Mouse (Mus musculus): ENCODE measurements at regions not wholly inside any gene's neighbourhood (a gene's known extent, or its start where the extent isn't known, plus 50 kb on each side); places are given as distances from the start of the nearest gene placed in this dataset.

DNA sequence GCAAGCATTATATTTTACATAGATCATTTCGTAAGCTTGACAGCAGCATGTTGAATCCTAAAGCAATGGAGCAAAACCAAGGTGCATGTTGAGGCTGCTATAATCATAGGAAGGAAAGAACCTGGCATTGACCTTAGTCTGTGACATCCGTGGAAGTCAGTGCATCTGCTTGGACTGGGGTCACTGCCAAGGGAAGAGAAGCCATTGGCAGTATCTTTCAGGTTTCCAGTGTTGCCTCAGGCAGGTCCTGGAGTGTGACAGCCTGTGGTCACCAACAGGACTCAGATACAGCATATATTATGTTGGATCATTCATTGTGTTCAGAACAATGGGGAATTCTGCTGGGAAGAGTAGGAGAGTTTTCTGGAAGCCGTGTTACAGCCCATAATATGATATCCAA lies 535.8 kb upstream of the Auts2 start:
- no peaks in the 10 kb centered on the region for H3K36me3 ChIP-seq (ENCODE audit: control insufficient read depth, insufficient read depth, low read length)
- H3K4me3 ChIP-seq (replicated peaks; ENCODE audit: low read length): no peak overlapping the region
- ATAC-seq (ENCODE audit: low FRiP score, low read depth): no peak
- no peak overlapping the region for H3K4me2 ChIP-seq (replicated peaks; ENCODE audit: low read depth, low read length, severe bottlenecking)
- no peaks in the 10 kb centered on the region for H3K9me3 ChIP-seq (ENCODE audit: control insufficient read depth, low read length)
- 62% methylated on average over 3 of the region's 3 CpGs for WGBS
- no peak for DNase-seq (ENCODE audit: low spot score)
- 0 out of 2 replicates have a peak, but pooled peaks cover 3% of the 10 kb centered on the region for H3K4me1 ChIP-seq (ENCODE audit: control insufficient read depth, insufficient read depth, low read length)
- no peak overlapping the region for H3K27ac ChIP-seq (replicated peaks; ENCODE audit: low read depth, low read length)
- no peak for TF ChIP-seq POLR2A (IDR thresholded peaks at IDR 0.05; ENCODE audit: borderline replicate concordance, extremely low read depth, insufficient read depth, insufficient read length)
- no peaks in the 10 kb centered on the region for H3K27me3 ChIP-seq (ENCODE audit: control insufficient read depth, insufficient read depth, low read length)
- H3K9ac ChIP-seq (ENCODE audit: low read depth, low read length, severe bottlenecking): no peak overlapping the region

DNA sequence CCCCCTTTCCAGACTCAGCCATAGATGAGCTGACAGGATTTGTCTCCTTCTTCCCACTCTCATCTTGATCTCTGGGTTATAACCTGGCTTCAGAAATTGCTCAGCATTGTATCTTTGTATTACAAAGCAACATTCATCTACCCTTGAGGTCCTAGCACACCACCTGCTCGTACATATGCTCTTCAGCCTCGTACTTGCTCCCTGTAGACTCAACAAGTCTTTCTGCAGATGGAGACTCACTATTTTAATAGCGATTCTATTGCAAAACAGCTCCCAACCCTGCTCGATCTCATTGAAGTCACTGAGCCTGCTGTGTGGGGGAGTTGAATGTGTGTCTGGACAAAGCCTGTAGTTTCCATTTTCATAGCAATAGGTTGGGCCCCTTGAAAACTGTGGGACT lies 535.2 kb upstream of the Auts2 start:
- DNase-seq (ENCODE audit: low spot score) (peak; percentile 15), ATAC-seq (ENCODE audit: low FRiP score, low read depth) (peak; percentile 65)
- H3K27ac ChIP-seq (replicated peaks; ENCODE audit: low read depth, low read length): no peak overlapping the region
- TF ChIP-seq POLR2A (IDR thresholded peaks at IDR 0.05; ENCODE audit: borderline replicate concordance, extremely low read depth, insufficient read depth, insufficient read length): no peak
- 52% methylated on average over 4 of the region's 4 CpGs for WGBS
- H3K4me3 ChIP-seq (replicated peaks; ENCODE audit: low read length): no peak overlapping the region
- H3K4me2 ChIP-seq (replicated peaks; ENCODE audit: low read depth, low read length, severe bottlenecking): no peak overlapping the region
- no peaks in the 10 kb centered on the region for H3K9me3 ChIP-seq (ENCODE audit: control insufficient read depth, low read length)
- no peaks in the 10 kb centered on the region for H3K36me3 ChIP-seq (ENCODE audit: control insufficient read depth, insufficient read depth, low read length)
- H3K9ac ChIP-seq (ENCODE audit: low read depth, low read length, severe bottlenecking): no peak overlapping the region
- H3K27me3 ChIP-seq (ENCODE audit: control insufficient read depth, insufficient read depth, low read length): no peaks in the 10 kb centered on the region
- 0 out of 2 replicates have a peak, but pooled peaks cover 3% of the 10 kb centered on the region for H3K4me1 ChIP-seq (ENCODE audit: control insufficient read depth, insufficient read depth, low read length)

DNA sequence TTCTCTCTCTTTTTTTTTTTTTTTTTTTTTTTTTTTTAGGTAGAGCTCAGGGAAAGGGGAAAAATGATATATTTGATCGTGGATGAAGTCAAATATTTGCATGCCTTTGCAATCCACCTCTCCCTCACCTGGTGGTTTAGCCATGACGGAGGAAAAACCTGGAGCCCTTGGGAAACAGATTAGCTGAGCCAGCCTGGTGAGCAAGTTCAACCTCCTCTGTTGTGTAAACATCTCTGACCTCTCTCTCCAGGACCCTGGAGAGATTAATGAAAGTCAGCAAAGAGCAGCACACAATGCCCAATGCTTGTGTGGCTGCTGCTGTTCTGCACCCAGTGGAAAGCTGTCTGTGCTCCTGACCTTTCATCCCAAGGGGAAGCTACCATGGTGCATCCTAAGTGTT lies 530.2 kb upstream of the Auts2 start:
- Histone ChIP-seq H3K9ac (ENCODE audit: low read depth, low read length, severe bottlenecking) (no peak overlapping the region), H3K27me3 (ENCODE audit: control insufficient read depth, insufficient read depth, low read length) (no peaks in the 10 kb centered on the region), H3K4me1 (ENCODE audit: control insufficient read depth, insufficient read depth, low read length) (no peaks in the 10 kb centered on the region), H3K9me3 (ENCODE audit: control insufficient read depth, low read length) (no peaks in the 10 kb centered on the region), H3K4me2 (replicated peaks; ENCODE audit: low read depth, low read length, severe bottlenecking) (no peak overlapping the region), H3K27ac (replicated peaks; ENCODE audit: low read depth, low read length) (no peak overlapping the region), H3K4me3 (replicated peaks; ENCODE audit: low read length) (no peak overlapping the region), H3K36me3 (ENCODE audit: control insufficient read depth, insufficient read depth, low read length) (no peaks in the 10 kb centered on the region)
- ATAC-seq (ENCODE audit: low FRiP score, low read depth) (no peak), DNase-seq (ENCODE audit: low spot score) (no peak)
- WGBS: 47% methylated on average over 2 of the region's 2 CpGs
- TF ChIP-seq POLR2A (IDR thresholded peaks at IDR 0.05; ENCODE audit: borderline replicate concordance, extremely low read depth, insufficient read depth, insufficient read length): no peak

DNA sequence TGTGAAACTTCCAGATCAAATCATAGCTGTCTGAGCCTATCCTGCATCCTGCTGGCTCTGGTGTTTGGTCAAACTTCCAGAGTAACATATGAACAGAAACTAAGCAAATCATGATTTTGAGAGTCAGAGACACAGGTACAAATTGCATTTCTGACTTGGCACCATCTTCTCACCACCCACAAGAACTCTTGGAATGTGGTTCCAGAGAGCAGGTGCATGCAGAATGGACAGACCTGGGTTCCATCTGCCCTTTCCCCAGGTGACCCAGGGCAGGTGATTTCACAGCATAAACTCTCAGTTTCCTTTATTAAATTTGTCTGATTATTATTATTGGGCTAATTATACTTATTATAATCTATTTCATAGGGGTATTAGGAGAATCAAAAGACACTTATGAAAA lies 527.0 kb upstream of the Auts2 start:
- H3K4me1 ChIP-seq (ENCODE audit: control insufficient read depth, insufficient read depth, low read length): no peaks in the 10 kb centered on the region
- H3K4me2 ChIP-seq (replicated peaks; ENCODE audit: low read depth, low read length, severe bottlenecking): no peak overlapping the region
- H3K27me3 ChIP-seq (ENCODE audit: control insufficient read depth, insufficient read depth, low read length): no peaks in the 10 kb centered on the region
- H3K9ac ChIP-seq (ENCODE audit: low read depth, low read length, severe bottlenecking): no peak overlapping the region
- H3K36me3 ChIP-seq (ENCODE audit: control insufficient read depth, insufficient read depth, low read length): no peaks in the 10 kb centered on the region
- DNase-seq (ENCODE audit: low spot score): no peak
- H3K9me3 ChIP-seq (ENCODE audit: control insufficient read depth, low read length): no peaks in the 10 kb centered on the region
- H3K27ac ChIP-seq (replicated peaks; ENCODE audit: low read depth, low read length): no peak overlapping the region
- no peak for TF ChIP-seq POLR2A (IDR thresholded peaks at IDR 0.05; ENCODE audit: borderline replicate concordance, extremely low read depth, insufficient read depth, insufficient read length)
- H3K4me3 ChIP-seq (replicated peaks; ENCODE audit: low read length): no peak overlapping the region
- no peak for ATAC-seq (ENCODE audit: low FRiP score, low read depth)

DNA sequence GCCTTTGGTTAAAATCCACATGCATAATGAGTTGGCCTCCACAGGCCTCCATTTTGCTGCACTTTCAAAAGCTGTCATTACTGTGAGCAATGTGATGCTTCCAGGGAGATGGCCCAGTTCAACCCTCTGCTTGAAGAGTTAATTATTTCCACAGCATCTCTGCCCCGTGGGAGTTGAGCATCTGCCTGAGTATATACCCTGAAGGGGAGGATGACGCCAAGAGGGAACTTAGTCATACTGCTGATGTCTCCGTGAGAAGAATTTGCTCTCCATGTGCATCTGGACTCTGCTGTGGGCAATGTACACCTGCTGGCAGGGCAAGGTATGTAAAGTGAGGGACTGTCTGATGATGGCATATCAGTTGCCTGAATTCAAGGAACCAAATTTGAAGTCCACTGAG lies 519.3 kb upstream of the Auts2 start:
- ATAC-seq (ENCODE audit: low FRiP score, low read depth) (no peak), DNase-seq (ENCODE audit: low spot score) (no peak)
- 85% methylated on average over 3 of the region's 3 CpGs for WGBS
- no peaks in the 10 kb centered on the region for H3K36me3 ChIP-seq (ENCODE audit: control insufficient read depth, insufficient read depth, low read length)
- no peak overlapping the region for H3K27ac ChIP-seq (replicated peaks; ENCODE audit: low read depth, low read length)
- no peak for TF ChIP-seq POLR2A (IDR thresholded peaks at IDR 0.05; ENCODE audit: borderline replicate concordance, extremely low read depth, insufficient read depth, insufficient read length)
- no peaks in the 10 kb centered on the region for H3K4me1 ChIP-seq (ENCODE audit: control insufficient read depth, insufficient read depth, low read length)
- H3K4me3 ChIP-seq (replicated peaks; ENCODE audit: low read length): no peak overlapping the region
- H3K27me3 ChIP-seq (ENCODE audit: control insufficient read depth, insufficient read depth, low read length): no peaks in the 10 kb centered on the region
- H3K9me3 ChIP-seq (ENCODE audit: control insufficient read depth, low read length): no peaks in the 10 kb centered on the region
- no peak overlapping the region for H3K4me2 ChIP-seq (replicated peaks; ENCODE audit: low read depth, low read length, severe bottlenecking)
- no peak overlapping the region for H3K9ac ChIP-seq (ENCODE audit: low read depth, low read length, severe bottlenecking)

DNA sequence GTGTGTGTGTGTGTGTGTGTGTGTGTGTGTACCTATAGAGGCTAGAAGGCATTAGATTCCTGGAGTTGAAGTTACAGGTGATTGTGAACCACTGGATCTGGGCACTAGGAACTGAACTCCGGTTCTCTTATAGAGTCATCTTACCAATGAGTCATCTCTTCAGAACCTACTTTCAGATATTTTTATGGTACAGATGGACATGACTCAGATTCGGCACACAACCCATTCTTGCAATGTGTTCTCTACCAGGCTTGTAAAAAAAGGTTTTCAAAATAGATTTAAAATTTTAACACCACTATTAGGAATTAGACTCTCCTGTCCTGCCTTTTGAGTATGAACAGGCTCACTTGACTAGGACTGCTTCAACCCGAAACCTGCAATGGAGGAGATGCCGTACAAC lies 504.3 kb upstream of the Auts2 start:
- Histone ChIP-seq H3K4me3 (replicated peaks; ENCODE audit: low read length) (no peak overlapping the region), H3K9ac (ENCODE audit: low read depth, low read length, severe bottlenecking) (no peak overlapping the region), H3K4me2 (replicated peaks; ENCODE audit: low read depth, low read length, severe bottlenecking) (no peak overlapping the region), H3K27me3 (ENCODE audit: control insufficient read depth, insufficient read depth, low read length) (no peaks in the 10 kb centered on the region), H3K9me3 (ENCODE audit: control insufficient read depth, low read length) (no peaks in the 10 kb centered on the region), H3K36me3 (ENCODE audit: control insufficient read depth, insufficient read depth, low read length) (no peaks in the 10 kb centered on the region), H3K4me1 (ENCODE audit: control insufficient read depth, insufficient read depth, low read length) (no peaks in the 10 kb centered on the region), H3K27ac (replicated peaks; ENCODE audit: low read depth, low read length) (no peak overlapping the region)
- ATAC-seq (ENCODE audit: low FRiP score, low read depth) (no peak), DNase-seq (ENCODE audit: low spot score) (no peak)
- 94% methylated on average over 4 of the region's 4 CpGs for WGBS
- TF ChIP-seq POLR2A (IDR thresholded peaks at IDR 0.05; ENCODE audit: borderline replicate concordance, extremely low read depth, insufficient read depth, insufficient read length): no peak
